Mouse (Mus musculus): ENCODE results near the gene Mettl7a1.
A peak's percentile ranks its signal among the peaks of the same experiment; 100 is the strongest.
"Not testable (repeated sequence)": the region's sequence is repeated elsewhere in the genome, so short reads cannot be mapped to it uniquely, and the experiment has no call there.

DNA sequence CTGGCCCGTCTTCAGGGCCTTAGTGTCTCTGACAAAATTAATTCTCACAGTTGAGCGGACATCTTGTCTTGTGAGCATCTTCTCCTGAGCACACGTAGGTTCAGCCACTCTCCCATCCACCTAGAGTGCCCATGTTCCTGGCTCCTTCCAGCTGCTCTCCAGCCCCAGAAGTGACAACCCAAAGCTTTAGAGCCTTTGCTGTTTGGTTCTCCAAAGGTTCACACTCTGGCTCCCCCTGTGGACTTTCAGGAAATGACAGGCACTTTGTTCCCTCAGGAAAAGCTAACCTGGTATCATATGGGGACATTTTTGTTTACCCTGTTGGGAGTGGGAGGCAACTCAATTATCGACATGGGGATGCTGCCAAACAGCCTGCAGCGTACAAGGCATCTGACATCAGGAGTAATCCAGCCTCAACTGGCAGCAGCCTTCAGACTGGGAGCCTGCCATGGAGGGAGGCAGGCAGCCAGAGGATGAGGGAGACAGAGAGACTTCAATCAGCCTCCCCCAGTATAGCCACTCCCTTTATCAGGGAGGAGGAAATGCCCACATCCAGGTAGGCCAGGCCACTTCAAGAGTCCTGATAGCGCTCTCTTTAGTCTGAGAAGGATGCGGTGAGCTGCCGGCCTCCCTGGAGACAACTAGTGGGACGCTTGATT, 74.0 kb downstream of the Mettl7a1 start:
- peak; percentile 34 for TF ChIP-seq CTCF (IDR thresholded peaks at IDR 0.05)
- TF ChIP-seq EP300 (IDR thresholded peaks at IDR 0.05): not testable (repeated sequence)

Measured in lung, postnatal 0 days (tissue).